Mouse (Mus musculus) CH12.LX (cell line): ENCODE results near the gene Gm20388. TPM values are rescaled to one million over a fixed set of nuclear protein-coding genes. Genes with fewer than 3 reads are reported as not detected.

Experiments used
- DNase-seq: peaks from one replicate; pipeline ENCODE4 v3.0.0-alpha.2; 2013; ENCODE audit errors: extremely low read depth
- H3K27ac ChIP-seq: 2 replicates; pipeline ENCODE4 v1.5.1; 2012; ENCODE audit warnings: low read depth, mild to moderate bottlenecking, control low read depth, moderate library complexity; ENCODE audit not compliant: insufficient read depth
- H3K27me3 ChIP-seq: replicated peaks from 2 replicates; pipeline ENCODE3; 2012; ENCODE audit warnings: inconsistent platforms
- H3K36me3 ChIP-seq, 2 experiments: replicated peaks in 1 of 2; 2 replicates each; pipeline versions ENCODE3 to v1.6.1; 2012; ENCODE audit warnings: inconsistent platforms in 1 of 2, low read length in 1 of 2, mild to moderate bottlenecking in 1 of 2, mixed read lengths in 1 of 2, moderate library complexity in 1 of 2; ENCODE audit not compliant: control insufficient read depth in 1 of 2, insufficient read depth in 1 of 2
- H3K4me1 ChIP-seq, 2 experiments: 2 replicates each; pipeline ENCODE4 v1.6.1; 2012; ENCODE audit warnings: inconsistent platforms in 1 of 2, moderate library complexity in 1 of 2; ENCODE audit not compliant: insufficient read depth in 2 of 2, control insufficient read depth in 1 of 2
- H3K4me2 ChIP-seq: 2 replicates; pipeline ENCODE4 v1.6.1; 2012; ENCODE audit warnings: low read depth, mild to moderate bottlenecking, control low read depth; ENCODE audit not compliant: poor library complexity, insufficient read depth, severe bottlenecking
- H3K4me3 ChIP-seq, 3 experiments: fragments of 150-350 bp in 1 of 3; sonication (generic) in 1 of 3; replicated peaks in 1 of 3; 2 replicates each; pipeline versions ENCODE3 to v1.5.1; 2011 to 2012; ENCODE audit warnings: low read depth in 2 of 3, low read length in 2 of 3, mild to moderate bottlenecking in 2 of 3, moderate library complexity in 2 of 3, control low read depth in 1 of 3, improper control_type of control experiment in 1 of 3, inconsistent platforms in 1 of 3, mixed read lengths in 1 of 3; ENCODE audit not compliant: poor library complexity in 1 of 3
- H3K79me2 ChIP-seq: replicated peaks from 2 replicates; pipeline ENCODE4 v1.6.1; 2012; ENCODE audit warnings: mild to moderate bottlenecking, moderate library complexity; ENCODE audit not compliant: control insufficient read depth, poor library complexity, insufficient read depth, severe bottlenecking; ENCODE audit errors: extremely low read depth
- H3K9ac ChIP-seq: 2 replicates; pipeline ENCODE4 v1.6.1; 2012; ENCODE audit warnings: low read depth, mild to moderate bottlenecking, control low read depth, moderate library complexity; ENCODE audit not compliant: insufficient read depth
- H3K9me3 ChIP-seq: replicated peaks from 2 replicates; pipeline ENCODE3; 2012; ENCODE audit warnings: low read length, inconsistent platforms, mixed read lengths
- BHLHE40 ChIP-seq: IDR thresholded peaks from 2 replicates; pipeline ENCODE4 v1.6.1; 2011; ENCODE audit warnings: mild to moderate bottlenecking, low read depth, low read length, improper control_type of control experiment
- CHD1 ChIP-seq: IDR thresholded peaks from 2 replicates; pipeline ENCODE4 v1.6.1; 2012; ENCODE audit warnings: low read depth, low read length, improper control_type of control experiment, inconsistent platforms
- CTCF ChIP-seq, 2 experiments: IDR thresholded peaks in 1 of 2; conservative IDR thresholded peaks in 1 of 2; 2 replicates each; pipeline ENCODE4 v1.5.1; 2011 to 2012; ENCODE audit warnings: low read depth in 2 of 2, low read length in 2 of 2, improper control_type of control experiment in 1 of 2, inconsistent platforms in 1 of 2, mild to moderate bottlenecking in 1 of 2, moderate library complexity in 1 of 2
- E2F4 ChIP-seq: IDR thresholded peaks from 2 replicates; pipeline ENCODE4 v1.6.1; 2011; ENCODE audit warnings: low read depth, low read length, improper control_type of control experiment; ENCODE audit not compliant: insufficient replicate concordance
- ELF1 ChIP-seq: IDR thresholded peaks from 2 replicates; pipeline ENCODE4 v1.6.1; 2014; ENCODE audit warnings: low read depth, mild to moderate bottlenecking, inconsistent platforms, low read length, improper control_type of control experiment
- EP300 ChIP-seq: IDR thresholded peaks from 2 replicates; pipeline ENCODE4 v1.6.1; 2011; ENCODE audit warnings: low read length, improper control_type of control experiment
- ETS1 ChIP-seq: conservative IDR thresholded peaks from 2 replicates; pipeline ENCODE4 v1.6.1; 2012; ENCODE audit warnings: low read depth, mild to moderate bottlenecking, inconsistent platforms, low read length, improper control_type of control experiment, moderate library complexity
- JUND ChIP-seq: conservative IDR thresholded peaks from 2 replicates; pipeline ENCODE4 v1.6.1; 2011; ENCODE audit warnings: low read depth, low read length, improper control_type of control experiment
- KAT2A ChIP-seq: IDR thresholded peaks from 2 replicates; pipeline ENCODE4 v1.6.1; 2012; ENCODE audit warnings: low read length, improper control_type of control experiment, inconsistent platforms; ENCODE audit not compliant: insufficient replicate concordance
- MAX ChIP-seq: IDR thresholded peaks from 2 replicates; pipeline ENCODE4 v1.6.1; 2011; ENCODE audit warnings: low read length, improper control_type of control experiment
- MAZ ChIP-seq: IDR thresholded peaks from 2 replicates; pipeline ENCODE4 v1.6.1; 2012; ENCODE audit warnings: low read depth, mild to moderate bottlenecking, inconsistent platforms, low read length, improper control_type of control experiment, moderate library complexity
- MEF2A ChIP-seq: IDR thresholded peaks from 2 replicates; pipeline ENCODE4 v1.6.1; 2014; ENCODE audit warnings: low read depth, mild to moderate bottlenecking, inconsistent platforms, low read length, improper control_type of control experiment, borderline replicate concordance
- MXI1 ChIP-seq: IDR thresholded peaks from 2 replicates; pipeline ENCODE4 v1.6.1; 2011; ENCODE audit warnings: mild to moderate bottlenecking, low read depth, low read length, improper control_type of control experiment
- MYC ChIP-seq: IDR thresholded peaks from 2 replicates; pipeline ENCODE4 v1.6.1; 2011; ENCODE audit warnings: low read depth, mild to moderate bottlenecking, improper control_type of control experiment, low read length
- NELFE ChIP-seq: IDR thresholded peaks from 2 replicates; pipeline ENCODE4 v1.6.1; 2011; ENCODE audit warnings: low read depth, low read length, improper control_type of control experiment
- NRF1 ChIP-seq: IDR thresholded peaks from 2 replicates; pipeline ENCODE4 v1.6.1; 2014; ENCODE audit warnings: low read depth, mild to moderate bottlenecking, inconsistent platforms, low read length, improper control_type of control experiment, moderate library complexity
- PAX5 ChIP-seq: IDR thresholded peaks from 2 replicates; pipeline ENCODE4 v1.6.1; 2012; ENCODE audit warnings: low read length, inconsistent platforms, mixed read lengths
- POLR2A ChIP-seq: IDR thresholded peaks from 2 replicates; pipeline ENCODE4 v1.6.1; 2011; ENCODE audit warnings: low read depth, mild to moderate bottlenecking, improper control_type of control experiment, low read length
- RAD21 ChIP-seq: IDR thresholded peaks from 2 replicates; pipeline ENCODE4 v1.6.1; 2011; ENCODE audit warnings: low read depth, mild to moderate bottlenecking, low read length, improper control_type of control experiment, moderate library complexity
- RCOR1 ChIP-seq: conservative IDR thresholded peaks from 2 replicates; pipeline ENCODE4 v1.6.1; 2012; ENCODE audit warnings: low read depth, mild to moderate bottlenecking, inconsistent platforms, low read length, improper control_type of control experiment
- SIN3A ChIP-seq: IDR thresholded peaks from 2 replicates; pipeline ENCODE4 v1.6.1; 2012; ENCODE audit warnings: low read length, improper control_type of control experiment, inconsistent platforms
- SMC3 ChIP-seq: IDR thresholded peaks from 2 replicates; pipeline ENCODE4 v1.6.1; 2011; ENCODE audit warnings: low read depth, low read length, improper control_type of control experiment
- TCF12 ChIP-seq: IDR thresholded peaks from 2 replicates; pipeline ENCODE4 v1.6.1; 2014; ENCODE audit warnings: low read depth, mild to moderate bottlenecking, inconsistent platforms, low read length, improper control_type of control experiment
- USF2 ChIP-seq: conservative IDR thresholded peaks from 2 replicates; pipeline ENCODE4 v1.6.1; 2011; ENCODE audit warnings: low read depth, low read length, improper control_type of control experiment
- ZMIZ1 ChIP-seq: IDR thresholded peaks from 2 replicates; pipeline ENCODE4 v1.6.1; 2012; ENCODE audit warnings: low read depth, mild to moderate bottlenecking, inconsistent platforms, low read length, improper control_type of control experiment
- dilution Hi-C: fragments of 300-500 bp; cut with MboI; formaldehyde crosslinking; loops from 2 replicates; pipeline ENCODE4 v1.14.3; 2020; ENCODE audit warnings: low sequenced_read_pairs; ENCODE audit not compliant: extremely low pct_unique_long_range_greater_than_20kb, extremely low pct_ligation_motif_present
- in situ Hi-C: fragments of 300-500 bp; cut with MboI; formaldehyde crosslinking; loops from 3 replicates; pipeline ENCODE4 v1.14.3; 2019; ENCODE audit warnings: low sequenced_read_pairs, low pct_ligation_motif_present, low pct_unique_long_range_greater_than_20kb, mixed read lengths
- polyA plus RNA-seq: library from polyadenylated mRNA; unstranded; fragments of >175 nt; gene quantifications from 2 replicates; pipeline ENCODE4 v1.2.1, GENCODE M21; 2012; ENCODE audit warnings: low read depth; ENCODE audit not compliant: insufficient read length
- total RNA-seq, 2 experiments: library from RNA; depleted of rRNA; stranded (reverse); fragments of 300-350 nt in 1 of 2; fragments of >200 nt in 1 of 2; gene quantifications; 2 replicates each; pipeline ENCODE4 v1.2.3; 2012 to 2014

The Gm20388 gene
- total and polyA plus RNA-seq, 3 experiments = 14.8 to 26.3 (median 22.2) TPM

- Histone ChIP-seq H3K4me1 (peaks cover 2 to 18% of the 10 kb centered on the region in 2 experiments; a peak in 3 of 4 replicates), H3K9ac (no peak overlapping the region), H3K4me2 (no peak overlapping the region), H3K4me3 (no peak overlapping the region), H3K79me2 (no peaks in the 10 kb centered on the region), H3K36me3 (no peaks in the 10 kb centered on the region), H3K27ac (no peak overlapping the region), H3K9me3 (no peaks in the 10 kb centered on the region), H3K27me3 (peaks cover 72% of the 10 kb centered on the region)
- DNase-seq = no peak
- dilution Hi-C loops (no loop called here), in situ Hi-C loops (no loop called here)
- TF ChIP-seq ELF1 = no peak
- TF ChIP-seq RAD21 = no peak
- TF ChIP-seq CTCF (conservative IDR thresholded peaks at IDR 0.05 in 1 of 2, IDR thresholded peaks at IDR 0.05 in 1 of 2; ENCODE audit: low read depth in 2 of 2, low read length in 2 of 2) = no peak
- no peak for TF ChIP-seq NRF1
- TF ChIP-seq NELFE = no peak
- TF ChIP-seq MXI1 = no peak
- no peak for TF ChIP-seq EP300
- no peak for TF ChIP-seq MEF2A
- no peak for TF ChIP-seq MYC
Measured at GRCm38 (mm10) chr8:121769095-121769494, 1858.5 kb downstream of the Gm20388 start.

GRCm38 (mm10) chr8:121769621-121770020 lies 1859.0 kb downstream of the Gm20388 start:
- Histone ChIP-seq H3K4me1 (peaks cover 2 to 18% of the 10 kb centered on the region in 2 experiments; a peak in 3 of 4 replicates), H3K4me3 (no peak overlapping the region), H3K9me3 (no peaks in the 10 kb centered on the region), H3K27ac (no peak overlapping the region), H3K79me2 (no peaks in the 10 kb centered on the region), H3K9ac (no peak overlapping the region), H3K36me3 (no peaks in the 10 kb centered on the region), H3K4me2 (no peak overlapping the region), H3K27me3 (peaks cover 66% of the 10 kb centered on the region)
- DNase-seq = no peak
- dilution Hi-C loops = no loop called here
- in situ Hi-C loops = no loop called here
- TF ChIP-seq USF2 = no peak
- no peak for TF ChIP-seq TCF12
- TF ChIP-seq RAD21 = no peak
- no peak for TF ChIP-seq E2F4
- TF ChIP-seq CHD1 = no peak
- no peak for TF ChIP-seq ETS1
- no peak for TF ChIP-seq RCOR1
- TF ChIP-seq ZMIZ1 = no peak
- no peak for TF ChIP-seq PAX5
- TF ChIP-seq POLR2A = no peak
- TF ChIP-seq SIN3A = no peak
- TF ChIP-seq SMC3 = no peak
- TF ChIP-seq JUND = no peak
- TF ChIP-seq MEF2A = no peak
- no peak for TF ChIP-seq KAT2A
- TF ChIP-seq MAZ = no peak
- no peak for TF ChIP-seq CTCF (conservative IDR thresholded peaks at IDR 0.05 in 1 of 2, IDR thresholded peaks at IDR 0.05 in 1 of 2; ENCODE audit: low read depth in 2 of 2, low read length in 2 of 2)
- TF ChIP-seq BHLHE40 = no peak
- no peak for TF ChIP-seq MAX
